Mouse (Mus musculus) heart, adult 2 months (tissue): ENCODE data around the gene Chtop.
A peak's percentile ranks its signal among the peaks of the same experiment; 100 is the strongest.

Experiments used
- CTCF ChIP-seq: fragments of 200-600 bp; IDR thresholded peaks from 2 replicates; pipeline ENCODE4 v1.8.1; 2022; ENCODE audit warnings: antibody characterized with exemption, mild to moderate bottlenecking, moderate library complexity
- EP300 ChIP-seq: fragments of 200-500 bp; IDR thresholded peaks from 2 replicates; pipeline ENCODE4 v1.6.1; 2011; ENCODE audit warnings: low read depth, low read length, control low read depth; ENCODE audit not compliant: insufficient read depth
- POLR2A ChIP-seq: fragments of 200-500 bp; IDR thresholded peaks from 2 replicates; pipeline ENCODE4 v1.6.1; 2011; ENCODE audit warnings: mild to moderate bottlenecking, low read depth, low read length, control low read depth; ENCODE audit not compliant: insufficient read depth

DNA sequence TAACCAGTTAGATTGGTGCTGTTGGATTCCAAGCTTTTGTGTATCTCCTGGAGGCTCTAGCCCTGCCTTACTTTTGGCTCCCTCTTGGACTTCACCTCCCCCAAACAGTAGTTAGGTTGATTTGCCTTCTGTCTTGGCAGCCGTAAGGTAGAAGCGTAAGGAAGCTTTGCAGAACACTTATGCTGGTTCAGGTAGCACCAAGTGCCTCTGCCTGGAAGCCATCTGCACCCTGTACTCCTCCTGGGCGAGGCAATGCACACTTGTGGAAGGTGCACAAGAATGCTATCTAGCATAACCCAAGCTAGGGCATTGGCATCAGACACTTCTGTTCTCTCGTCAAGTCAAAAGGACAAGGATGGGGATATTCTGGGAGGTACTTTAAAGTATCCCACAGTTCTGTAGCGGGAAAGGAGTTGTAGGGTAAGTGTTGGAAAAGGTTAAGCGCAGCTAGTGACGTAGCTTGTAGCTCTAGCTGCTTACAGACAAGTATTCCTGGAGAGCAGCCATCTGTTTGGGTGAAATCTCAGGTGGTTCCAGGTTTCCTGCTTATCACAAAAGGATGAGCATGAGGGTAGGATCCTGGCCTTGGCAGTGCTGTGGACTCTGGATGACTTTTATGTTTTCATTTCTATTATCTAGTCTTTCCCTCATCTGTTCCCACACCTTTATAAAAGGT, 13.3 kb downstream of the Chtop start:
- TF ChIP-seq CTCF (no peak), POLR2A (peak; percentile 8; the same call in 1 of the 2 replicates), EP300 (no peak)
